Mouse (Mus musculus) CH12.LX (cell line): ENCODE measurements at regions not wholly inside any gene's neighbourhood (a gene's known extent, or its start where the extent isn't known, plus 50 kb on each side); places are given as distances from the start of the nearest gene placed in this dataset.

Experiments used
- ELF1 ChIP-seq: IDR thresholded peaks from 2 replicates; pipeline ENCODE4 v1.6.1; 2014; ENCODE audit warnings: low read depth, mild to moderate bottlenecking, inconsistent platforms, low read length, improper control_type of control experiment
- MEF2A ChIP-seq: IDR thresholded peaks from 2 replicates; pipeline ENCODE4 v1.6.1; 2014; ENCODE audit warnings: low read depth, mild to moderate bottlenecking, inconsistent platforms, low read length, improper control_type of control experiment, borderline replicate concordance
- NELFE ChIP-seq: IDR thresholded peaks from 2 replicates; pipeline ENCODE4 v1.6.1; 2011; ENCODE audit warnings: low read depth, low read length, improper control_type of control experiment
- POLR2A ChIP-seq: IDR thresholded peaks from 2 replicates; pipeline ENCODE4 v1.6.1; 2011; ENCODE audit warnings: low read depth, mild to moderate bottlenecking, improper control_type of control experiment, low read length
- POLR2AphosphoS2 ChIP-seq: IDR thresholded peaks from 2 replicates; pipeline ENCODE4 v1.6.1; 2011; ENCODE audit warnings: low read depth, low read length, improper control_type of control experiment
- ZKSCAN1 ChIP-seq: IDR thresholded peaks from 2 replicates; pipeline ENCODE4 v1.6.1; 2012; ENCODE audit warnings: low read depth, inconsistent platforms, low read length, improper control_type of control experiment, borderline replicate concordance

- TF ChIP-seq POLR2AphosphoS2 (no peak), MEF2A (no peak), ELF1 (no peak), ZKSCAN1 (no peak), POLR2A (no peak), NELFE (no peak)
Measured at GRCm38 (mm10) chr15:51291183-51291582, 2593.5 kb upstream of the Gm7489 start.
